Mouse (Mus musculus) neutrophil, adult 59 days (primary cell): ENCODE results near the gene Lyzl4. TPM values are rescaled to one million over a fixed set of nuclear protein-coding genes. Genes with fewer than 3 reads are reported as not detected.

Experiments
- total RNA-seq, 2 experiments: library from RNA; stranded (reverse); gene quantifications; 1 replicate in 1 of 2; 2 replicates in 1 of 2; pipeline ENCODE4 v1.2.4; 2023

Lyzl4 gene
- total RNA-seq, result not detected

DNA sequence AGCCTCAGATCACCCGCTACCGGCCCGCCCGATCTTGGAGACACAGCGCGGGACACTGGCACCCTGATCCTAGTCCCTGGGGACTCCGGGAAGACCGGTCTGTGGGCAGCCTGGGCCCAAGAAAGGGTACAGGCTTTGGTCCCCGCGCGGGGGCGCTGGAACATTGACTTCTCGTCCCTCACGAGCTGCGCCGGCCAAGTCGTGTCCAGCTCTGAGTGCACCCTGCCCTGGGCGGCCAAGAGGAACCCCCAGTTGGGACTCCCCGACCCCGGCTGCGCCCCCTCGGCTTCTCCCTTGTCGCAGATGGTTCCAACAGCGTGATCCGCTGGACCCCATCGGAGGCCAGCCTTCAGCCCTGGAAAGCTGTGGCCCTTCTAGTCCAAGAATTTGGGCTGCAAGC lies at the start of gene Lyzl4:
Lyzl4 (minus strand) TSS at position 96 of the 400 bp plus-strand sequence.

DNA sequence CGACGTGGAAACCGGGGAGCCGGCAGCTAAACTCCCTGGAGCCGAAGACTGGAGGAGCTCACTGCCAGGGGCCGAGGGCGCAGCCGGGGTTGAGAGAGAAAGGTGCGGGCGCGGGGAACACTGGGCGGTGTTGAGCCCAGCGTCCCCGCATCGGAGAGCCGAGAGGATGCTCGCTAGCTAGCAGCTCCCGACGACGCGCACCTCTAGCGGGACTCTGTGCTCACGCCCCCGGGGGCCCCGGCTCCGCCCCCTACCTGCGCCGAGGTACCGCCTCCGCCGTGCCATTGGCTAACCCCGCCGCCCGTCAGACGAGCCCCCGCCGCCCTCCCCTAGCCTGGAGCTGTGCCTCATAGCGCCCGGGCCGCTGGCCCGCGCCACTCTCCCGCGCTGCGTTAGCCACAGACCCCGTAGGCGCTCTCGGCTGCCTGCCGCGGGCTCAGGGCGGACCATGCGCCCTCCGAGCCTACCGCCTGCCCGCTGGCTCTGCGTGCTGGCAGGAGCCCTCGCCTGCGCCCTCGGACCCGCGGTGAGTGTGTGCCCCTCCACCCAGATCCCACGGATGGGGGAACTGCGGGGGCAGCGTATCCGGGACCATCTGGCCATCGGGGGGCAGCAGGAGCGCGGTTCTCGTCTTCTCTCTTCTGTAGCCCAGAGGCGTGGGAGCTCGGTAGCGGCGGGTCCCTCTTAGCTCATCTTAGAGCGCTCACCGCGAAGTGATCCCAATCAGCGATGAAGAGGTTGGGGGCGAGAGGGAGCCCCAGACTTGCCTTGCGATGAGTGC lies 695 bp upstream of the Lyzl4 start, which contains the start of gene Vipr1:
Vipr1 (plus strand) TSS at position 316 of the 781 bp plus-strand sequence.

Other genes with a start within 250 kb of the Lyzl4 start
- not detected for gene Cck, start 146.4 kb downstream of the Lyzl4 start, total RNA-seq
- gene Vipr1, start 620 bp upstream of the Lyzl4 start, total RNA-seq, result 1 to 10 TPM in 1 of 2 experiments, under 1 TPM in 1; 0.33 to 1.7 TPM
- 10 to 100 TPM; 28.1 to 36.0 TPM for gene Sec22c, start 63.4 kb upstream of the Lyzl4 start, total RNA-seq
- gene Ss18l2, start 68.2 kb upstream of the Lyzl4 start, total RNA-seq, result 10 to 100 TPM; 16.4 to 21.6 TPM
- gene Nktr, start 77.1 kb upstream of the Lyzl4 start, total RNA-seq, result 100 to 1,000 TPM; 174 to 197 TPM
- gene Zfp651, start 117.2 kb upstream of the Lyzl4 start, total RNA-seq, result under 1 TPM; 0.24 to 0.29 TPM
- not detected for gene Klhl40, start 135.5 kb upstream of the Lyzl4 start, total RNA-seq
- gene Hhatl, start 150.4 kb upstream of the Lyzl4 start, total RNA-seq, result not detected
- gene Ccdc13, start 197.4 kb upstream of the Lyzl4 start, total RNA-seq, result under 1 TPM in 1 of 2 experiments, not detected in 1; 0.15 TPM
- 10 to 100 TPM; 31.9 to 32.1 TPM for gene Higd1a, start 216.3 kb upstream of the Lyzl4 start, total RNA-seq